Mouse (Mus musculus): Measurements from ENCODE around the gene Erlin1. TPM values are rescaled to one million over a fixed set of nuclear protein-coding genes. Genes with fewer than 3 reads are reported as not detected.

Gene Erlin1
- polyA plus RNA-seq, 1 experiment from 2014 or later, result 17.8 TPM

DNA sequence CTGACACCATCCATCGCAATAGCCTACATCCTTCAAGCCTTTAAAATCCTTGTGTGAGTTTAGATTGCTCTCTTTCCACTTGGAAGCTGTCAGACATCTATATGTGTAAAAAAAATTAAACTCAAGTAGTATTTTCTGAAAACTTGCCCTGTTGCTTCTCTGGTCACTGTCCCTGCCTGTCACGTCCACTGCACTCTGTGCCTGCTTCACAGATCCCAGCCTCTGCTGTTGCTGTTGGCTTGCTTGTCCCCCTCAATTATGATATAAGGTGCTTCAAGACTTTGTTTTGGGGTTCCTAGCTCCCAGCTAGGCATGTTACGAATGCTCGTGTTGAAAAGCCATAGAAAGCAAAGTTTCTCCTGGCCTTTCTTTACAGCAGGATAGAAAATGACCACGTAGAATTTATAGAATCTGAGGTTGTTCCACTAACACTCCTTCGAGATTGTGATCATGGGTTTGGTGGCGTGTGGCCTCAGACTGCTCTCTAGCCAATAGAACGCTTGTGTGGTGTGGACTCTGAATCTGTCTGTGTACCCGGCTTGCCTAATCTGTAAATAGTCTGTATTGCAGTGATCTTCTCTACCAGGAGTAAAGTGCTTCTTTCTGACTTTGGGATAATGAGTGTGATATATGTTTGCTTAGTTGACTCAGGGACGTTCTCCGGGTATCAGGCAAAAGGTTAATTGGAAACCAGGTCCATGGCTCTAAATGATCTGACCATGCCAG, 70.6 kb downstream of the Erlin1 start:
- Histone ChIP-seq H3K27ac (replicated peaks) (peak overlapping the region; percentile 76), H3K9ac (no peak overlapping the region)

DNA sequence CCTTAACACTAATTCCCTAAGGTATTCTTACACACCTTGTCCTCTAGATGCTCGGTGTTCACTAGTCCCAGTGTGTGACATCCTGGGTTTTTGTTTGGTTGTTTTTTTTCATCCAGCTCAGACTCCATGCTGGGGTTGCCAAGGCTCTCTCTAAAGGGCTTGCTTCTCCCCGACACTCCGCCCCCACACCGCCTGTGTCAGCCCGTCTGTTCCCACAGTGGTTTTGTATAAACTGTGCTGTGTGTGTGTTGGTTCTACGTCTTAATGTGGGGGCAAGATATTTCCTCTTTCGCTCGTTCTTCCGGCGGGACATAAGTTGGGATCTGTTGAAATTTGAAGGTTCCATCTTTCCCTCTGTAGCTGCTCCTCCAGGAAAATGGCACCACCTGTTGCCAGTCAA, 71.5 kb downstream of the Erlin1 start:
- H3K4me3 ChIP-seq (replicated peaks), result no peak overlapping the region
- no peak overlapping the region for H3K9ac ChIP-seq
- no peaks in the 10 kb centered on the region for H3K27me3 ChIP-seq
- no peaks in the 10 kb centered on the region for H3K36me3 ChIP-seq (replicated peaks)
- no peak for ATAC-seq (ENCODE audit: insufficient read depth)
- no peaks in the 10 kb centered on the region for H3K9me3 ChIP-seq (replicated peaks)
- H3K4me2 ChIP-seq, result no peak overlapping the region
- H3K27ac ChIP-seq (replicated peaks), result peak overlapping the region; percentile 76
- H3K4me1 ChIP-seq (replicated peaks), result 0 out of 2 replicates have a peak, but pooled peaks cover 3% of the 10 kb centered on the region
- WGBS (ENCODE audit: insufficient replicate concordance), result 67% methylated on average over 10 of the region's 10 CpGs

More for the DNA sequence above, 70.6 kb downstream of the Erlin1 start:
- H3K27me3 ChIP-seq, result no peaks in the 10 kb centered on the region
- WGBS (ENCODE audit: insufficient replicate concordance), result 60% methylated on average over 11 of the region's 11 CpGs
- 0 out of 2 replicates have a peak, but pooled peaks cover 3% of the 10 kb centered on the region for H3K4me1 ChIP-seq (replicated peaks)
- H3K4me3 ChIP-seq (replicated peaks), result no peak overlapping the region
- no peak overlapping the region for H3K4me2 ChIP-seq
- peak; percentile 74 for ATAC-seq (ENCODE audit: insufficient read depth)
- H3K36me3 ChIP-seq (replicated peaks), result no peaks in the 10 kb centered on the region
- no peaks in the 10 kb centered on the region for H3K9me3 ChIP-seq (replicated peaks)

DNA sequence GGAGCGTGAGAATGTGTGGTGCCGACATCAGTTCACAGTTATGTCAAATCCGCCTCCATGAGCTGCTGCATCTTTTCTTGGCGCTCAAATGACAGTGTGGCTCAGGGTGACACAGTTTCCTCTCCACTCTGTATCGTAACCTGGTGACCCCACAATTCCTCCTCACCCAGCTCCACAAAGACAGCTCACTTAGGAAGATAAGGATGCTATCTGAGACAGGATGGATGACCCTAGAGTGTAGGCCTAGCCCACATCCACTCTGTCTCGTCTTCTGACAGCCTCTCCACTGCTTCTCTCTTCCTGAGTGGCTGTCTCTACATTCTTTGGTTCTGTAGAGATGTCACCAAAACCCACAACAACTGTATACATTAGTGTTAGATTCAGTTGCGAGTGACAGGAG, 74.2 kb downstream of the Erlin1 start:
- Histone ChIP-seq H3K27ac (replicated peaks) (no peak overlapping the region), H3K9ac (no peak overlapping the region), H3K36me3 (replicated peaks) (no peaks in the 10 kb centered on the region), H3K4me1 (replicated peaks) (0 out of 2 replicates have a peak, but pooled peaks cover 3% of the 10 kb centered on the region), H3K4me3 (replicated peaks) (no peak overlapping the region), H3K27me3 (no peaks in the 10 kb centered on the region), H3K4me2 (no peak overlapping the region), H3K9me3 (replicated peaks) (no peaks in the 10 kb centered on the region)
- 55% methylated on average over 7 of the region's 7 CpGs for WGBS (ENCODE audit: insufficient replicate concordance)
- no peak for ATAC-seq (ENCODE audit: insufficient read depth)

DNA sequence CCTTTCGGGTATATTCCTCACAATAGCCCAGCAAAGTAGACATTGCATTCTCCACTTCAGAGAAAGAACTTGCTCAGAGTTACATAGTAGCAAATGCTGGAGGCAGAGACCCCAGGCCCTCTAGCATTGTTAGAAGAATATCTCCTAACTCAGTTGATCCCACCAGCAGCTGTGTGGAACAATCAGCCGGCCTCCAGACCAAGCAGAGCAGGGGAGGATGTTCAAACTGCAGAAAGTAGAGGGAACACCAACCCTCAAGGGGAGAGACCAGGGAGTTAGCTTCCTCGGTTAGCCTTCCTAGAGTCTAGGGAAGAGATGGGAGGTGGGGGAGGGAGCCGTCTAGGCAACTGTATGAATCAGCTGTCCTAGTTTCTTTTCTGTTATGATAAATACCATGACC, 77.1 kb downstream of the Erlin1 start:
- H3K4me1 ChIP-seq (replicated peaks), result 0 out of 2 replicates have a peak, but pooled peaks cover 3% of the 10 kb centered on the region
- H3K9me3 ChIP-seq (replicated peaks), result no peaks in the 10 kb centered on the region
- no peak overlapping the region for H3K27ac ChIP-seq (replicated peaks)
- H3K4me3 ChIP-seq (replicated peaks), result no peak overlapping the region
- H3K9ac ChIP-seq, result no peak overlapping the region
- 50% methylated on average over 4 of the region's 4 CpGs for WGBS (ENCODE audit: insufficient replicate concordance)
- H3K4me2 ChIP-seq, result no peak overlapping the region
- H3K36me3 ChIP-seq (replicated peaks), result no peaks in the 10 kb centered on the region
- H3K27me3 ChIP-seq, result no peaks in the 10 kb centered on the region
- no peak for ATAC-seq (ENCODE audit: insufficient read depth)

DNA sequence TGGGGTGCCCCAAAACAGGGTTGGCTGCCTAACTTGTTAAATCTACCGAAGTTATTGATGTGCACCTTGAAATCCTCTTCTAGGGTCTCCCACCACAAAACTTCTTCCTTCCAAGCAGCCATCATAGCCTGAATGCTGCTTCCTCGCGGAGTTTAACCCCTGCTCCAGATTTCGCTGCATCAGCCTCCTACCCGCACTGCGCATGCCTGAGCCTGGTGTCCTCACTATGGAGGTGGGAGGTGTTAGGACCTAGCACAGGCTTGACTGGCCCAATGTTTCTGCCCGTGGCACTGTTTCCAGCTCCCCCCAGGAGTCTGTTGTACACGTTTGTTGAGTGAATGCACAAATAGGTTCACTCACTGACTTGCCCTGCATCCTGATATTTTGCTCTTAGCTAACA, 79.2 kb downstream of the Erlin1 start:
- H3K9me3 ChIP-seq (replicated peaks), result no peaks in the 10 kb centered on the region
- 65% methylated on average over 8 of the region's 8 CpGs for WGBS (ENCODE audit: insufficient replicate concordance)
- no peak overlapping the region for H3K4me2 ChIP-seq
- no peak overlapping the region for H3K4me3 ChIP-seq (replicated peaks)
- ATAC-seq (ENCODE audit: insufficient read depth), result no peak
- no peak overlapping the region for H3K9ac ChIP-seq
- no peaks in the 10 kb centered on the region for H3K36me3 ChIP-seq (replicated peaks)
- H3K4me1 ChIP-seq (replicated peaks), result 0 out of 2 replicates have a peak, but pooled peaks cover 3% of the 10 kb centered on the region
- H3K27ac ChIP-seq (replicated peaks), result no peak overlapping the region
- peaks cover 11% of the 10 kb centered on the region for H3K27me3 ChIP-seq

DNA sequence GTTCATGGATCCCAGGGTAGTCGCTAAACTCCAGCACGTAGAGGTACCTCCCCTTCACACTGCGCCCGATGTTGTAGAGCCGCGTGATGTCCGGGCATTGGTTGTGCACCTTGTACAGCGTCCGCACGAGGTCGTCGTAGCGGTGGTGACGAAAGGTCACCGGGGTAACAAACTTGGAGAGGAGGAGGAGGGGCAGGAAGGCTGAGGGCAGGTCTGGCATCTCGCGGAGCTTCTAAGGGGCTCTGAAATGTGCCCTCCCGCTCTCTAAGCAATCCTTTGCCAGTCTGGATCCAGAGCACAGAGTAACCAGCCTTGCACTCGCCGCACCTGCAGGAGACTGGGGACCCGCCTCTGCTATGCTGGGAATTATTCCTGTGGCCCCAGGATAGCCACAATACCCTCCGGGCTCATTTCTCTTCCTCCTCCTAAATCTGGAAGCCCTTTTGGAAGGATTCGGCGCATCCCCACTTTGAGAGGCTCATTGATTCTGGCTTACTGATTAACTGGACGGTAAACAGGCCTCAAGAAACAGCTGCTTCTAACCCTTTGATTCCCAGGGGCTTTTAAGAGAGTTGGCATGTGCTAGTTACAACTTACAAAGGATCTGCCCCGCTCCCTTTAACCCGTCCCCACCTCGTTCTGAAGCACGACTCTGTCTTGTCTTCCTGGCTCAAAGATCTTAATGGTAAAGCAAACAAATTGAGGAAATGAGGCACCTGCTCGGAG, 83.4 kb downstream of the Erlin1 start, which contains the start of gene Cpn1:
Gene Cpn1, minus strand, starts transcription at position 488 of the 726 bp plus-strand sequence.
- Histone ChIP-seq H3K9ac (no peak within 1 kb of the TSS), H3K4me2 (peak within 1 kb of the TSS; percentile 43; the same call in 1 of the 2 replicates), H3K27ac (replicated peaks) (peak within 1 kb of the TSS; percentile 73), H3K4me1 (replicated peaks) (no peaks in the 10 kb centered on the region), H3K36me3 (replicated peaks) (no peaks in the 10 kb centered on the region), H3K9me3 (replicated peaks) (no peaks in the 10 kb centered on the region), H3K27me3 (peaks cover 11% of the 10 kb centered on the region), H3K4me3 (replicated peaks) (peak within 1 kb of the TSS; percentile 46)
- 25% methylated on average over 30 of the region's 30 CpGs for WGBS (ENCODE audit: insufficient replicate concordance)
- peak; percentile 82 for ATAC-seq (ENCODE audit: insufficient read depth)

Other genes with a start within 250 kb of the Erlin1 start
- 2.5 and 2.7 TPM in 2 replicates for gene Dnmbp, start 129.6 kb downstream of the Erlin1 start, polyA plus RNA-seq (2015; fragmentation: Nextera tagmentation; extraction: Ambion mirVana)
- gene Cpn1, start 83.2 kb downstream of the Erlin1 start, polyA plus RNA-seq (2015; fragmentation: Nextera tagmentation; extraction: Ambion mirVana), result 81.5 and 93.1 TPM in 2 replicates
- 26.7 and 31.2 TPM in 2 replicates for gene Cyp2c23, start 40.6 kb downstream of the Erlin1 start, polyA plus RNA-seq (2015; fragmentation: Nextera tagmentation; extraction: Ambion mirVana)
- 19.4 and 20.2 TPM in 2 replicates for gene Chuk, start 37.7 kb upstream of the Erlin1 start, polyA plus RNA-seq (2015; fragmentation: Nextera tagmentation; extraction: Ambion mirVana)
- 14.7 and 16.9 TPM in 2 replicates for gene Cwf19l1, start 66.1 kb upstream of the Erlin1 start, polyA plus RNA-seq (2015; fragmentation: Nextera tagmentation; extraction: Ambion mirVana)
- gene Bloc1s2, start 76.7 kb upstream of the Erlin1 start, polyA plus RNA-seq (2015; fragmentation: Nextera tagmentation; extraction: Ambion mirVana), result 33.1 and 35.1 TPM in 2 replicates
- gene Pkd2l1, start 122.7 kb upstream of the Erlin1 start, polyA plus RNA-seq (2015; fragmentation: Nextera tagmentation; extraction: Ambion mirVana), result not detected in 2 replicates
- gene Scd3, start 133.5 kb upstream of the Erlin1 start, polyA plus RNA-seq (2015; fragmentation: Nextera tagmentation; extraction: Ambion mirVana), result not detected in 2 replicates
- gene Scd2, start 223.9 kb upstream of the Erlin1 start, polyA plus RNA-seq (2015; fragmentation: Nextera tagmentation; extraction: Ambion mirVana), result 108 and 124 TPM in 2 replicates